Comparison of ENCODE assay signal across 28 mouse cellular contexts in genomic region chr16:53063061-53063460, GRCm38 (mm10).
DNase-seq lines count a peak whose midpoint lies in the region; ATAC-seq and TF ChIP-seq lines count a peak whose summit lies in the region.
"Had no signal": no experiment of that assay in that cellular context is flagged by ENCODE, and none has a peak within 500 bp of the region (broad histone marks: within the 10 kb centered on the region; RNA-seq: fewer than 3 reads in every experiment).

No protein-coding gene starts in this region.

- no peaks in the 10 kb centered on the region for H3K27me3 ChIP-seq in kidney, embryonic 15.5 days
- H3K27me3 ChIP-seq in liver, adult 2 months (ENCODE audit: control insufficient read depth, insufficient read depth, low read length) = no peaks in the 10 kb centered on the region
- no peaks in the 10 kb centered on the region for H3K27me3 ChIP-seq in liver, embryonic 11.5 days (replicated peaks; ENCODE audit: control insufficient read depth, insufficient read depth, low read length)
- H3K27me3 ChIP-seq in lung, postnatal 0 days (replicated peaks; ENCODE audit: insufficient read depth, low read length) = no peaks in the 10 kb centered on the region
- H3K27me3 ChIP-seq: CH12.LX; embryonic facial prominence, embryonic 12.5 days; forebrain, embryonic 12.5 days; forebrain, embryonic 15.5 days; heart, embryonic 12.5 days; heart, embryonic 15.5 days; hindbrain, embryonic 13.5 days; Patski had no signal

- WGBS in kidney, embryonic 15.5 days = 54% methylated on average over 5 of the region's 5 CpGs
- WGBS in liver, adult 2 months = 79% methylated on average over 5 of the region's 5 CpGs
- 84% methylated on average over 5 of the region's 5 CpGs for WGBS in liver, embryonic 11.5 days
- 51% methylated on average over 5 of the region's 5 CpGs for WGBS in lung, postnatal 0 days
- WGBS in lung, adult 2 months = 52% methylated on average over 5 of the region's 5 CpGs

- no peak overlapping the region for H3K4me3 ChIP-seq in kidney, embryonic 15.5 days (replicated peaks)
- H3K4me3 ChIP-seq in liver, adult 2 months (ENCODE audit: insufficient read depth, low read depth, low read length) = no peak overlapping the region
- H3K4me3 ChIP-seq in liver, embryonic 11.5 days (ENCODE audit: low read depth, low read length) = no peak overlapping the region
- H3K4me3 ChIP-seq in lung, postnatal 0 days (ENCODE audit: low read depth, low read length) = no peak overlapping the region
- no peak overlapping the region for H3K4me3 ChIP-seq in lung, adult 2 months (replicated peaks; ENCODE audit: extremely low read depth, low read depth, low read length)
- H3K4me3 ChIP-seq: embryonic facial prominence, embryonic 12.5 days; erythroblast, embryonic 14.5 days; forebrain, embryonic 12.5 days; forebrain, embryonic 15.5 days; heart, embryonic 12.5 days; heart, embryonic 15.5 days; hindbrain, embryonic 10.5 days; hindbrain, embryonic 13.5 days had no signal

- no peak for ATAC-seq in kidney, embryonic 15.5 days (replicated peaks; ENCODE audit: low FRiP score)
- ATAC-seq in liver, embryonic 11.5 days (replicated peaks; ENCODE audit: low FRiP score) = no peak
- ATAC-seq in lung, postnatal 0 days = no peak
- ATAC-seq: forebrain, embryonic 15.5 days; hindbrain, embryonic 16.5 days; Patski had no signal

- no peak for TF ChIP-seq POLR2A in liver, adult 2 months (IDR thresholded peaks at IDR 0.05; ENCODE audit: extremely low read depth, insufficient read depth, low read length)
- TF ChIP-seq POLR2A in lung, adult 2 months (IDR thresholded peaks at IDR 0.05; ENCODE audit: borderline replicate concordance, extremely low read depth, low read depth, low read length) = no peak

- no peak for TF ChIP-seq EP300 in lung, postnatal 0 days (IDR thresholded peaks at IDR 0.05)

- DNase-seq in kidney, adult 8-10 months = no peak
- peak; percentile 1 for DNase-seq in liver, adult 2 months (ENCODE audit: extremely low read depth, low read depth, low spot score)
- no peak for DNase-seq in liver, embryonic 11.5 days (ENCODE audit: low spot score)
- peak; percentile 20 for DNase-seq in lung, postnatal 0 days (ENCODE audit: low spot score)
- DNase-seq in lung, adult 2 months = no peak
- DNase-seq: adrenal gland, postnatal 10 days; adrenal gland, postnatal 36 days; B cell, adult 2 months; cerebellum, adult 18-20 months; cerebellum, adult 9-10 months; cerebellum, postnatal 14 days; gastrocnemius, postnatal 25 days; heart, adult 18-20 months; heart, postnatal 10 days; heart, postnatal 36 days had no signal

- no peak for TF ChIP-seq CTCF in liver, adult 2 months (IDR thresholded peaks at IDR 0.05; ENCODE audit: low read depth, low read length)
- no peak for TF ChIP-seq CTCF in lung, postnatal 0 days (IDR thresholded peaks at IDR 0.05)
- TF ChIP-seq CTCF in lung, adult 2 months (IDR thresholded peaks at IDR 0.05; ENCODE audit: insufficient read depth, low read length) = no peak

- no peaks in the 10 kb centered on the region for H3K9me3 ChIP-seq in kidney, embryonic 15.5 days (replicated peaks)
- no peaks in the 10 kb centered on the region for H3K9me3 ChIP-seq in liver, embryonic 11.5 days (ENCODE audit: control insufficient read depth, low read length)
- H3K9me3 ChIP-seq in lung, postnatal 0 days (ENCODE audit: low read length) = no peaks in the 10 kb centered on the region
- H3K9me3 ChIP-seq: embryonic facial prominence, embryonic 12.5 days; forebrain, embryonic 12.5 days; forebrain, embryonic 15.5 days; heart, embryonic 12.5 days; heart, embryonic 15.5 days; hindbrain, embryonic 10.5 days; hindbrain, embryonic 13.5 days had no signal

- H3K4me2 ChIP-seq in kidney, embryonic 15.5 days = no peak overlapping the region
- H3K4me2 ChIP-seq in liver, embryonic 11.5 days = no peak overlapping the region
- no peak overlapping the region for H3K4me2 ChIP-seq in lung, postnatal 0 days (replicated peaks; ENCODE audit: low read depth, low read length)
- H3K4me2 ChIP-seq: embryonic facial prominence, embryonic 12.5 days; forebrain, embryonic 12.5 days; forebrain, embryonic 15.5 days; heart, embryonic 12.5 days; heart, embryonic 15.5 days; hindbrain, embryonic 13.5 days had no signal

- H3K9ac ChIP-seq in kidney, embryonic 15.5 days = no peak overlapping the region
- H3K9ac ChIP-seq in liver, adult 2 months (ENCODE audit: low read depth, low read length) = no peak overlapping the region
- no peak overlapping the region for H3K9ac ChIP-seq in liver, embryonic 11.5 days (ENCODE audit: low read depth, low read length)
- H3K9ac ChIP-seq in lung, postnatal 0 days (replicated peaks; ENCODE audit: low read depth) = no peak overlapping the region
- H3K9ac ChIP-seq: embryonic facial prominence, embryonic 12.5 days; forebrain, embryonic 12.5 days; forebrain, embryonic 15.5 days; heart, embryonic 12.5 days; heart, embryonic 15.5 days; hindbrain, embryonic 13.5 days had no signal

- no peaks in the 10 kb centered on the region for H3K79me2 ChIP-seq in liver, adult 2 months (ENCODE audit: control insufficient read depth, insufficient read depth, low read length)

- H3K27ac ChIP-seq in kidney, embryonic 15.5 days = 0 out of 2 replicates have a peak overlapping the region, but pooled peaks have one; percentile 27
- no peak overlapping the region for H3K27ac ChIP-seq in liver, adult 2 months (replicated peaks; ENCODE audit: insufficient read depth, low read depth, low read length)
- no peak overlapping the region for H3K27ac ChIP-seq in liver, embryonic 11.5 days (ENCODE audit: low read depth, low read length)
- H3K27ac ChIP-seq in lung, postnatal 0 days (ENCODE audit: low read length) = no peak overlapping the region
- H3K27ac ChIP-seq: embryonic facial prominence, embryonic 12.5 days; forebrain, embryonic 12.5 days; forebrain, embryonic 15.5 days; heart, embryonic 15.5 days; hindbrain, embryonic 10.5 days; hindbrain, embryonic 13.5 days had no signal

- no peaks in the 10 kb centered on the region for H3K36me3 ChIP-seq in kidney, embryonic 15.5 days
- no peaks in the 10 kb centered on the region for H3K36me3 ChIP-seq in liver, adult 2 months (ENCODE audit: control insufficient read depth, insufficient read depth, low read length)
- H3K36me3 ChIP-seq in liver, embryonic 11.5 days (ENCODE audit: control insufficient read depth, insufficient read depth, low read length) = no peaks in the 10 kb centered on the region
- no peaks in the 10 kb centered on the region for H3K36me3 ChIP-seq in lung, postnatal 0 days (ENCODE audit: insufficient read depth, low read length)
- H3K36me3 ChIP-seq: embryonic facial prominence, embryonic 12.5 days; forebrain, embryonic 12.5 days; forebrain, embryonic 15.5 days; G1E; heart, embryonic 12.5 days; heart, embryonic 15.5 days; hindbrain, embryonic 10.5 days; hindbrain, embryonic 13.5 days had no signal

- no peaks in the 10 kb centered on the region for H3K4me1 ChIP-seq in kidney, embryonic 15.5 days
- no peaks in the 10 kb centered on the region for H3K4me1 ChIP-seq in liver, adult 2 months (ENCODE audit: control insufficient read depth, insufficient read depth, low read length)
- no peaks in the 10 kb centered on the region for H3K4me1 ChIP-seq in liver, embryonic 11.5 days (replicated peaks; ENCODE audit: control insufficient read depth, insufficient read depth, low read length)
- no peaks in the 10 kb centered on the region for H3K4me1 ChIP-seq in lung, postnatal 0 days (ENCODE audit: insufficient read depth, low read depth, low read length)
- no peaks in the 10 kb centered on the region for H3K4me1 ChIP-seq in lung, adult 2 months (ENCODE audit: control insufficient read depth, insufficient read depth, low read length)
- H3K4me1 ChIP-seq: embryonic facial prominence, embryonic 12.5 days; forebrain, embryonic 12.5 days; heart, embryonic 12.5 days; heart, embryonic 15.5 days; hindbrain, embryonic 10.5 days; hindbrain, embryonic 13.5 days had no signal

Comparison
In these comparisons a context has a peak if more than half of its experiments do, and no peak if none do; other contexts are left out.
1. DNase-seq: peak in liver, adult 2 months (single experiment) and lung, postnatal 0 days (single experiment); none in kidney, adult 8-10 months (0 of 2), liver, embryonic 11.5 days (single experiment) and lung, adult 2 months (single experiment).